Mouse (Mus musculus) bone marrow, adult 2 months (tissue): ENCODE data around the gene Mrc1. TPM values are rescaled to one million over a fixed set of nuclear protein-coding genes. Genes with fewer than 3 reads are reported as not detected.

ENCODE experiments used
- H3K27ac ChIP-seq: fragments of 200-500 bp; 2 replicates; pipeline ENCODE4 v1.5.1; 2012; ENCODE audit warnings: low read depth, mild to moderate bottlenecking, control low read depth, inconsistent platforms, low read length; ENCODE audit not compliant: control insufficient read depth, poor library complexity, insufficient read depth
- H3K4me1 ChIP-seq: fragments of 200-500 bp; 2 replicates; pipeline ENCODE4 v1.6.1; 2011; ENCODE audit warnings: low read length; ENCODE audit not compliant: control insufficient read depth, insufficient read depth
- H3K4me3 ChIP-seq: fragments of 200-500 bp; replicated peaks from 2 replicates; pipeline ENCODE3; 2011; ENCODE audit warnings: mild to moderate bottlenecking, low read depth, low read length, control low read depth; ENCODE audit not compliant: control insufficient read depth
- CTCF ChIP-seq: fragments of 200-500 bp; IDR thresholded peaks from 2 replicates; pipeline ENCODE4 v1.5.1; 2011; ENCODE audit warnings: low read length, control low read depth; ENCODE audit not compliant: control insufficient read depth, insufficient read depth
- POLR2A ChIP-seq: fragments of 200-500 bp; IDR thresholded peaks from 2 replicates; pipeline ENCODE4 v1.6.1; 2011; ENCODE audit warnings: low read depth, mild to moderate bottlenecking, control low read depth, low read length, borderline replicate concordance; ENCODE audit not compliant: control insufficient read depth
- WGBS: fragments of 180-500 bp; shearing (Covaris S2); methylation state at CpG from one replicate; pipeline ENCODE4 v1.1.7; 2018; 5-methylcytosine and 5-hydroxymethylcytosine counted together
- polyA plus RNA-seq: library from polyadenylated mRNA; stranded (reverse); fragments of >200 nt; gene quantifications from 2 replicates; pipeline ENCODE4 v1.2.4, GENCODE M21; 2011; ENCODE audit warnings: low replicate concordance; ENCODE audit not compliant: missing spikeins, insufficient read depth, insufficient read length

The Mrc1 gene
- polyA plus RNA-seq, 1 experiment = 13.4 TPM

- Histone ChIP-seq H3K4me1 (no peaks in the 10 kb centered on the region), H3K27ac (no peak overlapping the region), H3K4me3 (no peak overlapping the region)
- WGBS = 25% methylated on average over 4 of the region's 4 CpGs
- TF ChIP-seq CTCF = no peak
- no peak for TF ChIP-seq POLR2A
Measured at GRCm38 (mm10) chr2:14312505-14313380, 83.6 kb downstream of the Mrc1 start.

- no peak overlapping the region for H3K4me3 ChIP-seq
- H3K4me1 ChIP-seq = no peaks in the 10 kb centered on the region
- 77% methylated on average over 3 of the region's 3 CpGs for WGBS
- H3K27ac ChIP-seq = no peak overlapping the region
- TF ChIP-seq POLR2A (no peak), CTCF (no peak)
Measured at GRCm38 (mm10) chr2:14315113-14315512, 85.9 kb downstream of the Mrc1 start.

DNA sequence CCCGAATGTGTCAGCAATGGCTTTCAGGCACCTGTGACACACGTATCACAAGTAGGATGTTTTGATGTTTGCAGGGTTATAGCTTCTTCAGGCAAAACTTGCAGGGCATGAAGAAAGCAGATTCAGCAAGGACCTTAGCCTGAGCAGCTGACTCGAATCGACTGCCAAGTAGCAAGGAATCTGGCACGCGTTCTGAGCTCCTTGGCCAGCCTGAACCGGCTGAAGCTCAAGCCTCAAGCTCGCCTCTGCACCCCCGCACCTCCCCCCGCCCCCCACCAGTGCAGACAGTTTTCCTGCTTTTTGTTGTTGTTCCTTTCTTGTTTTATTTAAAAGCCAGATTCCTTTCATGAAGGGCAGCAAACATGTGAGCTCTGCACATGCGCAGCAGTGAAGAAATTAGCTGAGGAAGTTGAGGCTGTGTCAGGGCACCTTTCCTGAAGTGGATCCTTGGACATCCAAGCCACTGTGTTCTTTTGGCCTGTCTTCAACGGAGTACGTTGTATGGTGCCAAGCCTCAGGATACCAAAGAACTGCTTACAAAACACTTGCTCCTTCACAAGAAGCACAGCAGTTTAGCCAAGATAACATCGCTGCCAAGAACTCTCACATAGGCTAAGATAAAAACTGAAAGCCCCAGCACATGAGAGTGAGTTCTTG, 112.6 kb downstream of the Mrc1 start:
- 77% methylated on average over 14 of the region's 14 CpGs for WGBS
- no peak overlapping the region for H3K4me3 ChIP-seq
- H3K4me1 ChIP-seq = no peaks in the 10 kb centered on the region
- no peak overlapping the region for H3K27ac ChIP-seq
- no peak for TF ChIP-seq POLR2A

DNA sequence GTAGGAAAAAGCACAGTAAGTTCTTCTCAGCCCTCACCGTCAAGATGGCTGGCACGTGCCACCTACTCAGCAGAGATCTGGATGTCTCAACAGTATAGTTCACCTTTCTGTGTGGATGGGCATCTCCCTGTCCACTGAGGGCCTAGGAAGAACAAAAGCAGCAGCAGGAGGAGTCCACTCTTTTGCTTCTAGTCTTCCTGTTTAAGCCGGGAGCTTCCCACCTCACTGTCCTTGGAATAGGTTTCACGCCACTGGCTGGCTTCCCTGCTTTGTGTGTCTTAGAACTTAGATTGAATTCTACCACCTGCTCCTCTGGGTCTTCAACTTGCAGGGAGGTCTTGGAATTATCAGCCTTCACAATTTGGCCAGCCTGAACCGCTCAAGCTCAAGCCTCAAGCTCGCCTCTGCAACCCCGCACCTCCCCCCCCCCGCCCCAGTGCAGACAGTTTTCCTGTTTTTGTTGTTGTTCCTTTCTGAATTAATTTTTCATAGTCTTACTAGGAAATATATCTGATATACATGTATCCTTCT, 113.2 kb downstream of the Mrc1 start:
- WGBS = 85% methylated on average over 8 of the region's 8 CpGs
- no peaks in the 10 kb centered on the region for H3K4me1 ChIP-seq
- H3K4me3 ChIP-seq = no peak overlapping the region
- no peak for TF ChIP-seq POLR2A
- no peak for TF ChIP-seq CTCF
- H3K27ac ChIP-seq = no peak overlapping the region

Other genes starting within 250 kb of the Mrc1 start
- gene Hacd1, start 173.3 kb upstream of the Mrc1 start, polyA plus RNA-seq = 9.6 and 36.4 TPM in 2 replicates
- gene Stam, start 155.3 kb upstream of the Mrc1 start, polyA plus RNA-seq = 6.2 and 18.2 TPM in 2 replicates
- not detected in 2 replicates for gene Tmem236, start 54.9 kb upstream of the Mrc1 start, polyA plus RNA-seq
- gene Slc39a12, start 158.9 kb downstream of the Mrc1 start, polyA plus RNA-seq = not detected in 2 replicates